Mouse (Mus musculus) spleen, adult 2 months (tissue): Measurements from ENCODE around the gene Ank2.

Experiments used
- CTCF ChIP-seq: fragments of 200-500 bp; IDR thresholded peaks from 2 replicates; pipeline ENCODE4 v1.5.1; 2011; ENCODE audit warnings: mild to moderate bottlenecking, inconsistent platforms; ENCODE audit not compliant: insufficient read depth, insufficient read length, insufficient replicate concordance; ENCODE audit errors: extremely low read depth
- POLR2A ChIP-seq: fragments of 200-500 bp; IDR thresholded peaks from 2 replicates; pipeline ENCODE4 v1.6.1; 2011; ENCODE audit warnings: low read depth, low read length, inconsistent platforms

DNA sequence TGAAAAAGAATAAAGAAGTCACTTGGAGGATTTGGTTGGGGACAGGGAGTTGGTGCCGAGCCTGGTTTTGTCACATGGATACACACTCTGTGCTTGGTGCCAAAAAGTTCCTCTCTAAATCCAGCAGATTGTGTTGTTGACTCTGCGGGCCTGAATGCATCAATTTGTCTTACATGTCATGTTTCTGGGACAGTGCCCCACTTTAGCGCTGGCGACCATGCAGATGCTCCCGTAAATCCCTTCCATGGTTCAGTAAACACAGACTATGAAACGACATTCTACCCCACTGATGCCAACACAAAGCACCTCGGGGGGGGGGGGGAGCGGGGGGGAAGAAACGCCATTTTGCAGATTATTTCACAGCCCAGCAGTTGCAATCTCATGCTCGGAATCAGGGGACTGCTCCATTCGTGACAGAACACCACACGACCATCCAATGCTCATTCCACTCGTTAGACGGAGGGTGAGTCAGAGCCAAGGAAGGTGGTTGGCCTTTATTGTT is 112.1 kb downstream of the Ank2 start:
- TF ChIP-seq CTCF (no peak), POLR2A (no peak)
